Mouse (Mus musculus): ENCODE data around the gene Ceacam10.
"Not testable (repeated sequence)": the region's sequence is repeated elsewhere in the genome, so short reads cannot be mapped to it uniquely, and the experiment has no call there.

Ceacam10 gene

GRCm38 (mm10) chr7:24776918-24777317 lies at the start of gene Ceacam10:
Ceacam10 (plus strand) TSS chr7:24777206.
- H3K27me3 ChIP-seq (ENCODE audit: control insufficient read depth, insufficient read depth, low read length, poor library complexity, severe bottlenecking); DNase-seq (ENCODE audit: low read depth, low spot score); H3K36me3 ChIP-seq (ENCODE audit: control insufficient read depth, insufficient read depth, low read length, poor library complexity, severe bottlenecking): not testable (repeated sequence)

DNA sequence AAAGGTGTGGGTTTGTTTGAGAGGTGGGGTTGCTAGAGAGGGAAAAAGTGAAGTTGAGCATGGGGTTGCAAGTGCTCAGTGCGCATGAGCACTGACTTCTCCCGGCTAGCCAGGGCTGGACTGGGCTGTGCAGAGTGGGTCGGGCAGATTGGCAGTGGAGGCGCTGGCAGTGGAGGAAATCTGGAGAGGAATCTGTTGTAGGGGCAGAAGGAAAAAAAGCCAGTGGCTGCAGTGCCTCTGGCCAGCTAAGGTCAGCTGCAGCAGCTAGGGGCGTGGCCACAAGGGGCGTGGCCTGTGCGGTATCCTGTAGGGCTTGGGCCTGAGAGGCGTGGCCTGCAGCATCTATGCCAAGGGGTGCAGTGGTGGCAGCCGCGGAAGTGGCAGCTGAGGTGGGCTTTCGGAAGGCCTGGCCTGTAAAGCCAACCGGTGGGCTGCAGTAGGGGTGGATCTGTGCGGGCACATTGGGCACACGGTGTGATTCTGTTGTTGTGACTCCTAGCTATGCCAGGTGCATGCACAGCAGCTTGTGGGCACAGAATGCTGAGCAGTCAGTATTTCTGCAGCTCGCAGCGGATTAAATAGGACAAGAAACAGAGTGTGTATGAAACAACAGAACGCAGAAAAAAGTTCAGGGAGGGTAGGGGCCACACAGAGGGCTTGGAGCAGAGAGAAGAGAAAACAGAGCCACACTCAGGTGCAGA lies 40.9 kb upstream of the Ceacam10 start:
- Histone ChIP-seq H3K27me3 (ENCODE audit: control insufficient read depth, insufficient read depth, low read length, poor library complexity, severe bottlenecking) (no peaks in the 10 kb centered on the region), H3K36me3 (ENCODE audit: control insufficient read depth, insufficient read depth, low read length, poor library complexity, severe bottlenecking) (no peaks in the 10 kb centered on the region)
- DNase-seq (ENCODE audit: low read depth, low spot score): peak; percentile 8

DNA sequence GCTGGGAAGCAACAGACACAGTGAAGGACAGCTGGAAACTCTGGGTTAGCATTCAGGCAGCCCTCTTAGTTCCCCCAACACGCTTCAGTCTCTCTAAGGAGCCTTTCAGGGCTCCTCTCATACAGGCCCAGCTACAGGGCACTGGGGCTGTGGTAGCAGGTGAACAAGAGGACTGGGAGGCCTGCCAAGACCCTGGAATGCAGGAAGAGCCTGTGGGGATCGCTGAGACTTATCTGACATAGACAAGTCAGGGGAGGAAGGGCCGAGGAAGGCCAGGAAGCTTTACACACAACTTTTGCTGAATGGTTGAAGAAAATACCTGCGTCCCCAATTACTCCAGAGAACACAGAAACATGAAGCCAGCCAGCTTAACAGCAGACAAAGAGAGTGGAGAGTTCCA lies 26.3 kb upstream of the Ceacam10 start:
- Histone ChIP-seq H3K36me3 (ENCODE audit: control insufficient read depth, insufficient read depth, low read length, poor library complexity, severe bottlenecking) (no peaks in the 10 kb centered on the region), H3K27me3 (ENCODE audit: control insufficient read depth, insufficient read depth, low read length, poor library complexity, severe bottlenecking) (no peaks in the 10 kb centered on the region)
- DNase-seq (ENCODE audit: low read depth, low spot score): no peak

GRCm38 (mm10) chr7:24751610-24752009 lies 25.4 kb upstream of the Ceacam10 start:
- no peaks in the 10 kb centered on the region for H3K27me3 ChIP-seq (ENCODE audit: control insufficient read depth, insufficient read depth, low read length, poor library complexity, severe bottlenecking)
- no peaks in the 10 kb centered on the region for H3K36me3 ChIP-seq (ENCODE audit: control insufficient read depth, insufficient read depth, low read length, poor library complexity, severe bottlenecking)
- no peak for DNase-seq (ENCODE audit: low read depth, low spot score)

GRCm38 (mm10) chr7:24753476-24753875 lies 23.5 kb upstream of the Ceacam10 start:
- no peaks in the 10 kb centered on the region for H3K27me3 ChIP-seq (ENCODE audit: control insufficient read depth, insufficient read depth, low read length, poor library complexity, severe bottlenecking)
- DNase-seq (ENCODE audit: low read depth, low spot score): no peak
- H3K36me3 ChIP-seq (ENCODE audit: control insufficient read depth, insufficient read depth, low read length, poor library complexity, severe bottlenecking): no peaks in the 10 kb centered on the region

- Histone ChIP-seq H3K27me3 (ENCODE audit: control insufficient read depth, insufficient read depth, low read length, poor library complexity, severe bottlenecking) (no peaks in the 10 kb centered on the region), H3K36me3 (ENCODE audit: control insufficient read depth, insufficient read depth, low read length, poor library complexity, severe bottlenecking) (no peaks in the 10 kb centered on the region)
- DNase-seq (ENCODE audit: low read depth, low spot score): no peak
These were observed 18.5 kb upstream of the Ceacam10 start for GRCm38 (mm10) chr7:24758520-24758919.

DNA sequence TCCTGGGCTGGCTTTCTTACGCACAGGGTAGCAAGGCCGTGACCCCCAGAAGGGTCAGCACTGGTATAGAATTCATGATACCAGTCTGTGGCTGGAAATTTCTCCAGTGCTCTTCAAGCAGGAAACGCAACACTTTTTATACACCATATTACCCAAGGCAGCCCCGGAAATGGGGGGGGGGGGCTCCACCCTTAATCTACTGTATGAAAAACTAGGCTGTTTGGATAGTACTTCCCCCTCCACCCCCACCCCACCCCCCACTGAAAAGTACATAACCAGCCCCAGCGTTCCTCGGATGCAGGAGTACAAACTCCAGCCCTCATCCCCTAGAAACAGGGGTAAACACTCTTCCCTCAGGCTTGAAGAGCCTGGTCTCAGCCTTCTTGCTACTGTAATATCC lies 16.8 kb upstream of the Ceacam10 start, which contains the start of gene Cd177:
Cd177 (minus strand) TSS at position 101 of the 400 bp plus-strand sequence.
- no peaks in the 10 kb centered on the region for H3K36me3 ChIP-seq (ENCODE audit: control insufficient read depth, insufficient read depth, low read length, poor library complexity, severe bottlenecking)
- DNase-seq (ENCODE audit: low read depth, low spot score): no peak
- no peaks in the 10 kb centered on the region for H3K27me3 ChIP-seq (ENCODE audit: control insufficient read depth, insufficient read depth, low read length, poor library complexity, severe bottlenecking)

DNA sequence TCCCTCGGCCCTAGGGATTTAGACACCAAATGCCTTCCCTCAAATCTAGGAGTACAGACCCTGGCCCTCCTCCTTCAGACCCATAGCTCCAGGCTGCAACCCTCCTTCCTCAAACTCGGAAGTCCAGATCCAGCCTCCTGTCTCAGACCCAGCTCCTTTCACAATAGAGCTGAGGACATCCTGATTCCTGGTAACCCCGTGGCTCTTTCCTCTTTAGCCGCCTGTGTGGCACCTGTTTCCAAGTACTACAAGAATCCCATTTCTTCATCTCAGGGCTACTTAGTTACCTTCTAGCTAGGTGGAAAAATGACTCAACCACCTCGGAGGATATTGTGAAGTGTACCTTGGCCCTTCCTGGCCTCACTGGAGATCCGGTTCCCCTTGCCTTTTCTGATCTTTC lies 15.8 kb upstream of the Ceacam10 start:
- Histone ChIP-seq H3K27me3 (ENCODE audit: control insufficient read depth, insufficient read depth, low read length, poor library complexity, severe bottlenecking) (no peaks in the 10 kb centered on the region), H3K36me3 (ENCODE audit: control insufficient read depth, insufficient read depth, low read length, poor library complexity, severe bottlenecking) (no peaks in the 10 kb centered on the region)
- DNase-seq (ENCODE audit: low read depth, low spot score): no peak

DNA sequence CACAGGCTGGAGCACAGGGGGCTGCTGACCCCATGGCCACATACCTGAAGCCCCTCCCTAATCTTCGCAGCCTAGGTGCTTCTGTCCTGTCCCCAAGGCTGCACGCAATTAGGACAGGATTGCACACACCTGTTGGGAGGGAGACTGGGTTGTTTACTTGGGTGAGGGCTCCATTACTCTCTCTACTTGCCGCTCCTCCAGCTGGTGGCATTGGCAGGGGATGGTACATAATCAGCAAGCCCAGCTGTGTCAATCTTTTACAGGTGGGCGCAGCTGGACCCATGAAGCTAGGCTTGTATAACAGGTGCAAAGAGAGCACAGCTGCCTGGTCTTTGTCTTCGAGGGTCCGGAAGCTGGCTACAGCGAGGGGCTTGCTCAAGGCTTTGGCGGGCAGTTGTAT lies 14.4 kb upstream of the Ceacam10 start:
- Histone ChIP-seq H3K36me3 (ENCODE audit: control insufficient read depth, insufficient read depth, low read length, poor library complexity, severe bottlenecking) (no peaks in the 10 kb centered on the region), H3K27me3 (ENCODE audit: control insufficient read depth, insufficient read depth, low read length, poor library complexity, severe bottlenecking) (no peaks in the 10 kb centered on the region)
- DNase-seq (ENCODE audit: low read depth, low spot score): no peak

DNA sequence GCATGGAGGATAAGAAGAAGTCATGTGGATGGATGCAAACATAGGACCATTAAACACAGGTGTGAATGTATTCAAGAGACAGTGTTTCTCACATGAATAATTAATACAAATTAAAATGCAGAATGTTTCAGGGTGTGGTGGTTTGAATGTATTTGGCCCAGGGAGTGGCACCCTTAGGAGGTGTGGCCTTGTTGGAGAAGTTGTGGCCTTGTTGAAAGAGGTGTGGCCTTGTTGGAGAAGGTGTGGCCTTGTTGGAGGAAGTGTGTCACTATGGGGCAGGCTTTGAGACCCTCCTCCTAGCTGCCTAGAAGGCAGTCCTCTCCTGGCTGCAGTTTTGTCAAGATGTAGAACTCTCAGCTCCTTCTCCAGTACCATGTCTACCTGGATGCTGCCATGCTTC lies 5.6 kb upstream of the Ceacam10 start:
- no peak for DNase-seq (ENCODE audit: low read depth, low spot score)
- Histone ChIP-seq H3K36me3 (ENCODE audit: control insufficient read depth, insufficient read depth, low read length, poor library complexity, severe bottlenecking) (no peaks in the 10 kb centered on the region), H3K27me3 (ENCODE audit: control insufficient read depth, insufficient read depth, low read length, poor library complexity, severe bottlenecking) (no peaks in the 10 kb centered on the region)

DNA sequence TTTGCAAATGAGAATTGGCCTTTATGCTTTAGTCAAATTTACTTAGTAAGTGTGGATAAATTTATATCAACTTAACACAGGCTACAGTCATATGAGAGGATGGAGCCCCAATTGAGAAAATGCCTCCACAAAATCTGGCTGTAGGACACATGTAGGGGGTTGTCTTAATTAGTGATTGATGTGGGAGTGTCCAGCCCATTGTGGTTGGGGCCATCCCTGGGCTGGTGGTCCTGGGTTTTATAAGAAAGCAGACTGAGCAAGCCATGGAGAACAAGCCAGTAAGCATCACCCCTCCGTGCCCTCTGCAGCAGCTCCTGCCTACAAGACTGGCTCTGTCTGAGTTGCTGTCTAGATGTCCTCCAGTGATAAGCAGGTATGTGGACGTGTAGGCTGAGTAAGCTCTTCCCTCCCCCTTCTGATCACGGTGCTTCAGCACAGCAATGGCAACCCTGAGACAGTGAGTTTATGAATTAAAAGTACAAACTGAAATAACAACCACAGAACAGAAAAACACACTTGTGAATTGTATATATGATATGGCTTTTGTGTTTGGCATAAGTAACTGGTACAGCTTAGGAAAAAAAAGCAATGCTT lies 3.0 kb upstream of the Ceacam10 start:
- no peak for DNase-seq (ENCODE audit: low read depth, low spot score)
- H3K27me3 ChIP-seq (ENCODE audit: control insufficient read depth, insufficient read depth, low read length, poor library complexity, severe bottlenecking): no peaks in the 10 kb centered on the region
- no peaks in the 10 kb centered on the region for H3K36me3 ChIP-seq (ENCODE audit: control insufficient read depth, insufficient read depth, low read length, poor library complexity, severe bottlenecking)

DNA sequence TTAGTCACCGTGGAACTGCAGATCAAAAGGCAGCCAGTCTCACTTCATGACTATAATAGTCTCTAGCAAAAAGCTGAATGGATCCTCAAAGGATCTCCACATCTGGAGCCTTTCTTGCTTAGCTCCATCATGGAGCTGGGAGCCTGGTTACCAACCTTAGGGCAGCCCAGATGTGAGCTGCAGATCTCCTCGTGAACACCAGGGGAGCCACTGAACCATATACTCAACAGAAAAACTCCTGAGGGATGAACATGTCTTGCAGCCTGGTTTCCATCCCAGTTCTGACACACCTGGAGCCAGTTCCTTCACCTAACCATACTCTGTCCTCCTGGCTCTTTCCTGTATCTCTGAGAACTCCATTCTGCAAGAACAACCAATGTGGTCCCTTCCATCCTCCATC lies 861 bp upstream of the Ceacam10 start:
- Histone ChIP-seq H3K36me3 (ENCODE audit: control insufficient read depth, insufficient read depth, low read length, poor library complexity, severe bottlenecking) (no peaks in the 10 kb centered on the region), H3K27me3 (ENCODE audit: control insufficient read depth, insufficient read depth, low read length, poor library complexity, severe bottlenecking) (no peaks in the 10 kb centered on the region)
- no peak for DNase-seq (ENCODE audit: low read depth, low spot score)

DNA sequence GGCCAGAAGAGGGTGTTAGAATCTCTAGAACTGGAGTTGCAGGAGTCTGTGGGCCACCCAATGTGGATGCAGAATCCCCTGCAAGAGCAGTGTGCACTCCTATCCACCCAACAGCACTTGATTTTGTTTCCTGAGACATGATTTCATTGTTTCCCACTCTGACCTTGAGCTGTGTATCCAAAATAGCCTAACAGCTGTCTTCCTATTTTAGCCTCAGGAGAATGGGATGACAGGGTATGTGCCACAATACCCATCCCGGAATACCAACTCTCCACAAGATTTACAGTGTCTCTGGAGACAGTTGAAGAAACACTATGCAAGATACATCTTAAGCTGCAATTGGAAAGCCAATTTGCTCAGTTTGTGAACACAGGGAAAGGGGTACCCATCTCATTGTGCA lies 20.9 kb downstream of the Ceacam10 start:
- Histone ChIP-seq H3K27me3 (ENCODE audit: control insufficient read depth, insufficient read depth, low read length, poor library complexity, severe bottlenecking) (no peaks in the 10 kb centered on the region), H3K36me3 (ENCODE audit: control insufficient read depth, insufficient read depth, low read length, poor library complexity, severe bottlenecking) (no peaks in the 10 kb centered on the region)
- no peak for DNase-seq (ENCODE audit: low read depth, low spot score)

- DNase-seq (ENCODE audit: low read depth, low spot score): no peak
- Histone ChIP-seq H3K36me3 (ENCODE audit: control insufficient read depth, insufficient read depth, low read length, poor library complexity, severe bottlenecking) (no peaks in the 10 kb centered on the region), H3K27me3 (ENCODE audit: control insufficient read depth, insufficient read depth, low read length, poor library complexity, severe bottlenecking) (no peaks in the 10 kb centered on the region)
These were observed 25.3 kb downstream of the Ceacam10 start for GRCm38 (mm10) chr7:24802149-24802767.

DNA sequence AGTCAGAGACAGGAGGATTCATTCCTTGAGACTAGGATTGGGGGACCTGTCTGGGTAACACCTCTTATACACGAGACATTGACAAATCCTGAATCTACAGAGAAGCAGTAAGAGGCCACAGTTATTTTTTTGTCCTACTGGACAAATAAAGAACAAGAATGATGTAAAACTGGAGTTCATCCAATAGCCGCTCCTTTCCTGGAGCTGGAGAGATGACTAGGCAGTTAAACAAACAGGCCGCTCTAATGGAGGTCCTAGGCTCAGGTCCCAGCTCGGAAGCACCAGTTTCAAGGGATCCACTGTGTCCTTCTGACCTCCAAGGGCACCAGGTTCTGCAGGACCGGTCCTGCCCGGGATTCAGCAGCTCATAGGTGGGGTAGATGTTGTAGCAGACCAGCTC lies 27.8 kb downstream of the Ceacam10 start:
- Histone ChIP-seq H3K27me3 (ENCODE audit: control insufficient read depth, insufficient read depth, low read length, poor library complexity, severe bottlenecking) (no peaks in the 10 kb centered on the region), H3K36me3 (ENCODE audit: control insufficient read depth, insufficient read depth, low read length, poor library complexity, severe bottlenecking) (no peaks in the 10 kb centered on the region)
- no peak for DNase-seq (ENCODE audit: low read depth, low spot score)
